Mouse (Mus musculus) forebrain, embryonic 11.5 days (tissue): ENCODE results near the gene Chrnd. TPM values are rescaled to one million over a fixed set of nuclear protein-coding genes. Genes with fewer than 3 reads are reported as not detected.

Experiments used
- ATAC-seq: fragments of 200-750 bp; cut with Nextera tagmentation; replicated peaks from 2 replicates; pipeline ENCODE4 v1.8.0; 2017; ENCODE audit warnings: moderate TSS enrichment; ENCODE audit not compliant: low FRiP score
- DNase-seq: peaks from one replicate; pipeline ENCODE4 v3.0.0-alpha.2; 2017; ENCODE audit warnings: low spot score
- H3K27ac ChIP-seq: fragments of 300-500 bp; sonication (generic); 2 replicates; pipeline ENCODE4 v1.5.1; 2014; ENCODE audit warnings: low read depth, low read length
- H3K27me3 ChIP-seq: fragments of 300-500 bp; sonication (generic); 2 replicates; pipeline ENCODE4 v1.6.1; 2014; ENCODE audit warnings: mild to moderate bottlenecking, low read length, mixed read lengths; ENCODE audit not compliant: control insufficient read depth, insufficient read depth
- H3K36me3 ChIP-seq: fragments of 300-500 bp; sonication (generic); 2 replicates; pipeline ENCODE4 v1.6.1; 2014; ENCODE audit warnings: mild to moderate bottlenecking, low read length, moderate library complexity, mixed read lengths; ENCODE audit not compliant: control insufficient read depth, insufficient read depth
- H3K4me1 ChIP-seq: fragments of 300-500 bp; sonication (generic); replicated peaks from 2 replicates; pipeline ENCODE4 v1.6.1; 2014; ENCODE audit warnings: low read length, mixed read lengths; ENCODE audit not compliant: control insufficient read depth, insufficient read depth
- H3K4me2 ChIP-seq: fragments of 300-500 bp; sonication (generic); 2 replicates; pipeline ENCODE4 v1.6.1; 2014; ENCODE audit warnings: low read depth, mild to moderate bottlenecking, low read length, moderate library complexity, mixed read lengths; ENCODE audit not compliant: severe bottlenecking
- H3K4me3 ChIP-seq: fragments of 300-500 bp; sonication (generic); 2 replicates; pipeline ENCODE4 v1.5.1; 2014; ENCODE audit warnings: low read depth, low read length
- H3K9ac ChIP-seq: fragments of 300-500 bp; sonication (generic); 2 replicates; pipeline ENCODE4 v1.6.1; 2014; ENCODE audit warnings: low read length
- H3K9me3 ChIP-seq: fragments of 300-500 bp; sonication (generic); 2 replicates; pipeline ENCODE4 v1.6.1; 2016; ENCODE audit warnings: low read length, mixed read lengths; ENCODE audit not compliant: control insufficient read depth
- WGBS: fragments of 180-500 bp; shearing (Covaris S2); extraction: QIAGEN DNeasy Blood & Tissue Kit; methylation state at CpG from one replicate; pipeline ENCODE4 v1.1.7; 2014; 5-methylcytosine and 5-hydroxymethylcytosine counted together
- polyA plus RNA-seq: library from polyadenylated mRNA; unstranded; fragments of >200 nt; fragmentation: Nextera tagmentation; extraction: Ambion mirVana; gene quantifications from 2 replicates; pipeline ENCODE4 v1.2.1, GENCODE M21; 2014

Chrnd gene
- polyA plus RNA-seq, 1 experiment from 2014 or later: 0.07 TPM

GRCm38 (mm10) chr1:87226409-87227159, 36.2 kb downstream of the Chrnd start:
- H3K9me3 ChIP-seq: no peaks in the 10 kb centered on the region
- no peaks in the 10 kb centered on the region for H3K27me3 ChIP-seq
- ATAC-seq (no peak), DNase-seq (no peak)
- H3K27ac ChIP-seq: no peak overlapping the region
- H3K4me3 ChIP-seq: no peak overlapping the region
- H3K36me3 ChIP-seq: peaks cover 17% of the 10 kb centered on the region
- H3K4me2 ChIP-seq: no peak overlapping the region
- H3K4me1 ChIP-seq: no peaks in the 10 kb centered on the region
- no peak overlapping the region for H3K9ac ChIP-seq
- 96% methylated on average over 1 of the region's 1 CpGs for WGBS

- no peaks in the 10 kb centered on the region for H3K27me3 ChIP-seq
- no peak overlapping the region for H3K4me2 ChIP-seq
- DNase-seq: no peak
- no peak for ATAC-seq
- peaks cover 17% of the 10 kb centered on the region for H3K36me3 ChIP-seq
- H3K4me3 ChIP-seq: no peak overlapping the region
- H3K9me3 ChIP-seq: no peaks in the 10 kb centered on the region
- no peak overlapping the region for H3K27ac ChIP-seq
- WGBS: 94% methylated on average over 3 of the region's 3 CpGs
- no peak overlapping the region for H3K9ac ChIP-seq
- no peaks in the 10 kb centered on the region for H3K4me1 ChIP-seq
Observed at GRCm38 (mm10) chr1:87227160-87227550, 36.7 kb downstream of the Chrnd start.

- H3K36me3 ChIP-seq: peaks cover 16% of the 10 kb centered on the region
- WGBS: 71% methylated on average over 5 of the region's 5 CpGs
- DNase-seq: no peak
Observed at GRCm38 (mm10) chr1:87230606-87231005, 40.2 kb downstream of the Chrnd start.

GRCm38 (mm10) chr1:87232197-87232596, 41.8 kb downstream of the Chrnd start:
- H3K4me3 ChIP-seq: no peak overlapping the region
- H3K9me3 ChIP-seq: no peaks in the 10 kb centered on the region
- H3K9ac ChIP-seq: no peak overlapping the region
- DNase-seq (no peak), ATAC-seq (no peak)
- no peak overlapping the region for H3K27ac ChIP-seq
- no peaks in the 10 kb centered on the region for H3K27me3 ChIP-seq
- H3K36me3 ChIP-seq: peaks cover 6% of the 10 kb centered on the region
- WGBS: 86% methylated on average over 7 of the region's 7 CpGs
- no peak overlapping the region for H3K4me2 ChIP-seq
- no peaks in the 10 kb centered on the region for H3K4me1 ChIP-seq

More at GRCm38 (mm10) chr1:87230606-87231005, 40.2 kb downstream of the Chrnd start:
- Histone ChIP-seq H3K4me1 (no peaks in the 10 kb centered on the region), H3K4me3 (no peak overlapping the region), H3K9ac (no peak overlapping the region), H3K9me3 (no peaks in the 10 kb centered on the region), H3K27ac (no peak overlapping the region), H3K27me3 (no peaks in the 10 kb centered on the region), H3K4me2 (no peak overlapping the region)
- ATAC-seq: no peak

GRCm38 (mm10) chr1:87239056-87239455, 48.6 kb downstream of the Chrnd start:
- WGBS: 77% methylated on average over 8 of the region's 8 CpGs

GRCm38 (mm10) chr1:87243021-87243420, 52.6 kb downstream of the Chrnd start:
- WGBS: 95% methylated on average over 8 of the region's 8 CpGs
- no peaks in the 10 kb centered on the region for H3K9me3 ChIP-seq
- H3K36me3 ChIP-seq: peaks cover 3% of the 10 kb centered on the region; the same call in 1 of the 2 replicates
- DNase-seq (no peak), ATAC-seq (no peak)
- H3K4me3 ChIP-seq: no peak overlapping the region
- no peak overlapping the region for H3K4me2 ChIP-seq
- H3K9ac ChIP-seq: no peak overlapping the region
- H3K27me3 ChIP-seq: no peaks in the 10 kb centered on the region
- no peak overlapping the region for H3K27ac ChIP-seq
- H3K4me1 ChIP-seq: no peaks in the 10 kb centered on the region

More at GRCm38 (mm10) chr1:87239056-87239455, 48.6 kb downstream of the Chrnd start:
- Histone ChIP-seq H3K27me3 (no peaks in the 10 kb centered on the region), H3K9me3 (no peaks in the 10 kb centered on the region), H3K27ac (no peak overlapping the region), H3K9ac (no peak overlapping the region), H3K4me2 (no peak overlapping the region), H3K4me1 (no peaks in the 10 kb centered on the region), H3K4me3 (no peak overlapping the region), H3K36me3 (peaks cover 6% of the 10 kb centered on the region)
- no peak for ATAC-seq
- DNase-seq: no peak

GRCm38 (mm10) chr1:87245430-87245829, 55.0 kb downstream of the Chrnd start:
- Histone ChIP-seq H3K4me1 (no peaks in the 10 kb centered on the region), H3K36me3 (no peaks in the 10 kb centered on the region), H3K9me3 (no peaks in the 10 kb centered on the region), H3K27me3 (no peaks in the 10 kb centered on the region), H3K4me2 (no peak overlapping the region), H3K27ac (no peak overlapping the region), H3K4me3 (no peak overlapping the region), H3K9ac (no peak overlapping the region)
- ATAC-seq (no peak), DNase-seq (no peak)
- 53% methylated on average over 1 of the region's 1 CpGs for WGBS

- 28% methylated on average over 22 of the region's 22 CpGs for WGBS
- no peaks in the 10 kb centered on the region for H3K9me3 ChIP-seq
- H3K4me2 ChIP-seq: peak overlapping the region; percentile 18; the same call in 1 of the 2 replicates
- no peaks in the 10 kb centered on the region for H3K4me1 ChIP-seq
- DNase-seq (peak; percentile 93), ATAC-seq (peak; percentile 88)
- H3K27ac ChIP-seq: no peak overlapping the region
- H3K27me3 ChIP-seq: no peaks in the 10 kb centered on the region
- no peak overlapping the region for H3K4me3 ChIP-seq
- no peaks in the 10 kb centered on the region for H3K36me3 ChIP-seq
- no peak overlapping the region for H3K9ac ChIP-seq
Observed at GRCm38 (mm10) chr1:87245929-87246815, 55.8 kb downstream of the Chrnd start.
